Mouse (Mus musculus): ENCODE results near the gene Gm3336.

The Gm3336 gene

GRCm38 (mm10) chr8:70747211-70747890 is 29.0 kb downstream of the Gm3336 start:
- DNase-seq (ENCODE audit: low spot score), result no peak

GRCm38 (mm10) chr8:70748246-70749096 is 30.1 kb downstream of the Gm3336 start:
- DNase-seq (ENCODE audit: low spot score), result no peak

- DNase-seq (ENCODE audit: low spot score), result no peak
These were observed 30.8 kb downstream of the Gm3336 start for GRCm38 (mm10) chr8:70749097-70749674.

- no peak for DNase-seq (ENCODE audit: low spot score)
These were observed 31.9 kb downstream of the Gm3336 start for GRCm38 (mm10) chr8:70750128-70750680.

- peak; percentile 57 for DNase-seq (ENCODE audit: low spot score)
These were observed 33.8 kb downstream of the Gm3336 start for GRCm38 (mm10) chr8:70752000-70752764.

GRCm38 (mm10) chr8:70753151-70753550 is 34.8 kb downstream of the Gm3336 start:
- DNase-seq (ENCODE audit: low spot score), result peak; percentile 51

GRCm38 (mm10) chr8:70754043-70754870 is 35.9 kb downstream of the Gm3336 start, which contains the start of gene Rab3a:
TSS of gene Rab3a (plus strand) at chr8:70754679.
- peak; percentile 97 for DNase-seq (ENCODE audit: low spot score)

- peak; percentile 40 for DNase-seq (ENCODE audit: low spot score)
These were observed 36.7 kb downstream of the Gm3336 start for GRCm38 (mm10) chr8:70754871-70755660.

GRCm38 (mm10) chr8:70755661-70756475 is 37.5 kb downstream of the Gm3336 start:
- no peak for DNase-seq (ENCODE audit: low spot score)

- DNase-seq (ENCODE audit: low spot score), result no peak
These were observed 38.2 kb downstream of the Gm3336 start for GRCm38 (mm10) chr8:70756476-70757040.

GRCm38 (mm10) chr8:70757523-70758307 is 39.4 kb downstream of the Gm3336 start:
- no peak for DNase-seq (ENCODE audit: low spot score)

GRCm38 (mm10) chr8:70758308-70758615 is 39.9 kb downstream of the Gm3336 start:
- DNase-seq (ENCODE audit: low spot score), result no peak

- DNase-seq (ENCODE audit: low spot score), result no peak
These were observed 40.5 kb downstream of the Gm3336 start for GRCm38 (mm10) chr8:70758616-70759561.

- DNase-seq (ENCODE audit: low spot score), result no peak
These were observed 42.0 kb downstream of the Gm3336 start for GRCm38 (mm10) chr8:70760350-70760749.

- DNase-seq (ENCODE audit: low spot score), result peak; percentile 97
These were observed 42.5 kb downstream of the Gm3336 start, which contains the start of gene Mpv17l2 for GRCm38 (mm10) chr8:70760775-70761406. TSS of gene Mpv17l2 (minus strand) at chr8:70760946.

GRCm38 (mm10) chr8:70762118-70762517 is 43.8 kb downstream of the Gm3336 start:
- DNase-seq (ENCODE audit: low spot score), result no peak
